Mouse (Mus musculus) kidney, embryonic 16.5 days (tissue): ENCODE data around the gene Hlf. TPM values are rescaled to one million over a fixed set of nuclear protein-coding genes. Genes with fewer than 3 reads are reported as not detected.
A peak's percentile ranks its signal among the peaks of the same experiment; 100 is the strongest.

Source experiments
- ATAC-seq: fragments of 200-750 bp; cut with Nextera tagmentation; 2 replicates; pipeline ENCODE4 v1.8.0; 2017; ENCODE audit warnings: moderate TSS enrichment; ENCODE audit not compliant: low FRiP score, low TSS enrichment
- H3K27ac ChIP-seq: fragments of 300-500 bp; sonication (generic); 2 replicates; pipeline ENCODE4 v1.5.1; 2014; ENCODE audit warnings: low read length
- H3K27me3 ChIP-seq: fragments of 300-500 bp; sonication (generic); 2 replicates; pipeline ENCODE4 v1.6.1; 2014; ENCODE audit warnings: low read length, control low read depth, mixed read lengths; ENCODE audit not compliant: insufficient read depth
- H3K36me3 ChIP-seq: fragments of 300-500 bp; sonication (generic); 2 replicates; pipeline ENCODE4 v1.6.1; 2014; ENCODE audit warnings: low read length, control low read depth, mixed read lengths; ENCODE audit not compliant: insufficient read depth
- H3K4me1 ChIP-seq: fragments of 300-500 bp; sonication (generic); 2 replicates; pipeline ENCODE4 v1.6.1; 2014; ENCODE audit warnings: low read length, control low read depth, mixed read lengths; ENCODE audit not compliant: insufficient read depth
- H3K4me2 ChIP-seq: fragments of 300-500 bp; sonication (generic); replicated peaks from 2 replicates; pipeline ENCODE4 v1.6.1; 2014; ENCODE audit warnings: low read depth, low read length
- H3K4me3 ChIP-seq: fragments of 300-500 bp; sonication (generic); 2 replicates; pipeline ENCODE4 v1.5.1; 2014; ENCODE audit warnings: mild to moderate bottlenecking, low read length
- H3K9ac ChIP-seq: fragments of 300-500 bp; sonication (generic); replicated peaks from 2 replicates; pipeline ENCODE4 v1.6.1; 2014; ENCODE audit warnings: low read length
- H3K9me3 ChIP-seq: fragments of 300-500 bp; sonication (generic); 2 replicates; pipeline ENCODE4 v1.6.1; 2016; ENCODE audit warnings: low read length, control low read depth
- WGBS: fragments of 180-500 bp; shearing (Covaris S2); extraction: QIAGEN DNeasy Blood & Tissue Kit; methylation state at CpG from one replicate; pipeline ENCODE4 v1.1.7; 2014; 5-methylcytosine and 5-hydroxymethylcytosine counted together
- polyA plus RNA-seq: library from polyadenylated mRNA; unstranded; fragments of >200 nt; fragmentation: Nextera tagmentation; extraction: Ambion mirVana; gene quantifications from 2 replicates; pipeline ENCODE4 v1.2.1, GENCODE M21; 2015

The Hlf gene
- 2.3 and 2.8 TPM in 2 replicates for polyA plus RNA-seq

- peak; percentile 96 for ATAC-seq
- Histone ChIP-seq H3K27ac (no peak within 1 kb of the TSS), H3K4me1 (peaks cover 35% of the 10 kb centered on the region), H3K36me3 (no peaks in the 10 kb centered on the region), H3K4me3 (peak within 1 kb of the TSS; percentile 53), H3K9me3 (no peaks in the 10 kb centered on the region), H3K27me3 (peaks cover 12% of the 10 kb centered on the region), H3K4me2 (peak within 1 kb of the TSS; percentile 90), H3K9ac (peak within 1 kb of the TSS; percentile 36)
- WGBS = 0% methylated on average over 31 of the region's 40 CpGs
These were observed at the start of gene Hlf for GRCm38 (mm10) chr11:90390817-90391173. Gene Hlf, minus strand, starts transcription at chr11:90390895.

GRCm38 (mm10) chr11:90438768-90439167 lies 48.1 kb upstream of the Hlf start:
- H3K4me1 ChIP-seq = no peaks in the 10 kb centered on the region
- H3K9me3 ChIP-seq = no peaks in the 10 kb centered on the region
- 63% methylated on average over 5 of the region's 5 CpGs for WGBS
- no peak overlapping the region for H3K27ac ChIP-seq
- no peaks in the 10 kb centered on the region for H3K27me3 ChIP-seq
- H3K36me3 ChIP-seq = no peaks in the 10 kb centered on the region
- H3K4me2 ChIP-seq = no peak overlapping the region
- H3K4me3 ChIP-seq = no peak overlapping the region
- no peak overlapping the region for H3K9ac ChIP-seq
- ATAC-seq = no peak

GRCm38 (mm10) chr11:90425207-90425525 lies 34.5 kb upstream of the Hlf start:
- 83% methylated on average over 4 of the region's 4 CpGs for WGBS
- Histone ChIP-seq H3K36me3 (no peaks in the 10 kb centered on the region), H3K4me3 (no peak overlapping the region), H3K4me2 (no peak overlapping the region), H3K9me3 (no peaks in the 10 kb centered on the region), H3K27ac (no peak overlapping the region), H3K27me3 (no peaks in the 10 kb centered on the region), H3K4me1 (no peaks in the 10 kb centered on the region), H3K9ac (no peak overlapping the region)
- ATAC-seq = no peak

- no peak overlapping the region for H3K4me3 ChIP-seq
- H3K4me1 ChIP-seq = no peaks in the 10 kb centered on the region
- no peak overlapping the region for H3K27ac ChIP-seq
- no peaks in the 10 kb centered on the region for H3K36me3 ChIP-seq
- no peak overlapping the region for H3K4me2 ChIP-seq
- H3K9ac ChIP-seq = no peak overlapping the region
- H3K27me3 ChIP-seq = no peaks in the 10 kb centered on the region
- H3K9me3 ChIP-seq = no peaks in the 10 kb centered on the region
- WGBS = 84% methylated on average over 11 of the region's 11 CpGs
- ATAC-seq = no peak
These were observed 33.9 kb upstream of the Hlf start for GRCm38 (mm10) chr11:90424334-90425206.

GRCm38 (mm10) chr11:90423896-90424295 lies 33.2 kb upstream of the Hlf start:
- ATAC-seq = no peak
- 72% methylated on average over 3 of the region's 3 CpGs for WGBS
- Histone ChIP-seq H3K4me2 (no peak overlapping the region), H3K9me3 (no peaks in the 10 kb centered on the region), H3K36me3 (no peaks in the 10 kb centered on the region), H3K27ac (no peak overlapping the region), H3K4me3 (no peak overlapping the region), H3K9ac (no peak overlapping the region), H3K27me3 (0 out of 2 replicates have a peak, but pooled peaks cover 6% of the 10 kb centered on the region), H3K4me1 (no peaks in the 10 kb centered on the region)

- H3K9ac ChIP-seq = no peak overlapping the region
- no peak overlapping the region for H3K4me3 ChIP-seq
- H3K4me2 ChIP-seq = no peak overlapping the region
- no peak for ATAC-seq
- no peak overlapping the region for H3K27ac ChIP-seq
- 0 out of 2 replicates have a peak, but pooled peaks cover 11% of the 10 kb centered on the region for H3K27me3 ChIP-seq
- H3K9me3 ChIP-seq = no peaks in the 10 kb centered on the region
- no peaks in the 10 kb centered on the region for H3K36me3 ChIP-seq
- H3K4me1 ChIP-seq = peaks cover 9% of the 10 kb centered on the region; the same call in 1 of the 2 replicates
- 89% methylated on average over 11 of the region's 11 CpGs for WGBS
These were observed 29.0 kb upstream of the Hlf start for GRCm38 (mm10) chr11:90419706-90420105.

- WGBS = under 1% methylated on average over 42 of the region's 42 CpGs
- Histone ChIP-seq H3K9me3 (no peaks in the 10 kb centered on the region), H3K36me3 (no peaks in the 10 kb centered on the region), H3K4me3 (peak overlapping the region; percentile 42), H3K4me1 (peaks cover 9% of the 10 kb centered on the region; the same call in 1 of the 2 replicates), H3K27me3 (0 out of 2 replicates have a peak, but pooled peaks cover 11% of the 10 kb centered on the region), H3K9ac (peak overlapping the region; percentile 60), H3K27ac (no peak overlapping the region), H3K4me2 (peak overlapping the region; percentile 67)
- peak; percentile 99 for ATAC-seq
These were observed 27.2 kb upstream of the Hlf start for GRCm38 (mm10) chr11:90417921-90418320.

- Histone ChIP-seq H3K27ac (no peak overlapping the region), H3K4me2 (no peak overlapping the region), H3K27me3 (0 out of 2 replicates have a peak, but pooled peaks cover 11% of the 10 kb centered on the region), H3K9me3 (no peaks in the 10 kb centered on the region), H3K36me3 (no peaks in the 10 kb centered on the region), H3K9ac (no peak overlapping the region), H3K4me3 (no peak overlapping the region), H3K4me1 (peaks cover 9% of the 10 kb centered on the region; the same call in 1 of the 2 replicates)
- WGBS = 74% methylated on average over 5 of the region's 5 CpGs
- no peak for ATAC-seq
These were observed 26.3 kb upstream of the Hlf start for GRCm38 (mm10) chr11:90417011-90417410.

- H3K4me1 ChIP-seq = no peaks in the 10 kb centered on the region
- 39% methylated on average over 6 of the region's 6 CpGs for WGBS
These were observed 8.2 kb upstream of the Hlf start for GRCm38 (mm10) chr11:90398850-90399249.

More at GRCm38 (mm10) chr11:90398850-90399249, 8.2 kb upstream of the Hlf start:
- Histone ChIP-seq H3K9me3 (no peaks in the 10 kb centered on the region), H3K27me3 (no peaks in the 10 kb centered on the region), H3K36me3 (no peaks in the 10 kb centered on the region), H3K27ac (no peak overlapping the region), H3K4me2 (no peak overlapping the region), H3K4me3 (no peak overlapping the region), H3K9ac (no peak overlapping the region)
- ATAC-seq = no peak
